Mouse (Mus musculus): ENCODE data around the gene Ranbp10. TPM values are rescaled to one million over a fixed set of nuclear protein-coding genes. Genes with fewer than 3 reads are reported as not detected.

The Ranbp10 gene
- polyA plus RNA-seq, 1 experiment from 2014 or later: 36.1 TPM

DNA sequence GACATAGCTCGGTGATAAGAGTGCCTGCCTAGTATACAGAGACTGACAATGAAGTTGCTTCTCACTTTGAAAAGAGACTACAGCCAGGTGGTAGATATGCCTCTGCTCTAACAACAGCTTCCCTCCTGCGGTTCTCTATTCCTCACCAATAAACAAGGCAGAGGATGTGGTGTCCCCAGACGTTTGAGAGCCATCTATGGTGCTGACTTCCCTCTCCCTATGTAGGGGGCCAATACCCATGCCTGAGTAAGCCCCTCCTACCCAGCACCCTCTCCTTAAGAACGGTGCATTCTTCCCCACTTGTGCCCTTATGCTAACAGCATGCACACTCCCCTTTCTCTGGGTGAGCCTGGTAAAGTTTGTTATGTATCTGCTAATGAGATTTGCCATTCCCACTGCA lies 38.2 kb downstream of the Ranbp10 start:
- H3K4me1 ChIP-seq (replicated peaks): peaks cover 58% of the 10 kb centered on the region
- no peak overlapping the region for H3K4me2 ChIP-seq
- no peak for DNase-seq
- no peaks in the 10 kb centered on the region for H3K9me3 ChIP-seq (replicated peaks)
- no peaks in the 10 kb centered on the region for H3K27me3 ChIP-seq
- H3K9ac ChIP-seq: no peak overlapping the region
- H3K36me3 ChIP-seq: peaks cover 98% of the 10 kb centered on the region
- no peak overlapping the region for H3K4me3 ChIP-seq (replicated peaks)
- WGBS (ENCODE audit: insufficient replicate concordance): 36% methylated on average over 4 of the region's 4 CpGs
- H3K27ac ChIP-seq: peak overlapping the region; percentile 53
- ATAC-seq (ENCODE audit: low read depth): no peak

DNA sequence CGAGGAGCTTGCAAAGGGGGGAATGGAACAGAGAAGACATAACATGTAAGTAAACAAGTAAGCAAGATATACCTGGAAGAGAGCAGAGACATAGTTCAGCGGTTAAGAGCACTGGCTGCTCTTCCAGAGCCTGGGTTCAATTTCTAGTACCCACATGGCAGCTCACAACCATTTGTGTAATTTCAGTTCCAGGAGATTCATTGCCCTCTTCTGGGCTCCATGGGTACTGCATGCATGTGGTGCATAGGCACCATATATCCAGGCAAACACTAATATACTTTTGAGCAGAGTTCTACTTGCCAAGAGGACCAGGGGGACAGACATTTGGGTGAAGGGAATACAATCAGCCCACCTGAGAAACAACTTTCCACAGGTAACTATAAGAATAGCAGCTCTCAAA lies 38.9 kb downstream of the Ranbp10 start:
- peaks cover 52% of the 10 kb centered on the region for H3K4me1 ChIP-seq (replicated peaks)
- H3K27ac ChIP-seq: peak overlapping the region; percentile 53
- peaks cover 98% of the 10 kb centered on the region for H3K36me3 ChIP-seq
- H3K4me2 ChIP-seq: no peak overlapping the region
- no peak overlapping the region for H3K4me3 ChIP-seq (replicated peaks)
- no peaks in the 10 kb centered on the region for H3K9me3 ChIP-seq (replicated peaks)
- WGBS (ENCODE audit: insufficient replicate concordance): 93% methylated on average over 2 of the region's 2 CpGs
- no peaks in the 10 kb centered on the region for H3K27me3 ChIP-seq
- ATAC-seq (ENCODE audit: low read depth): no peak
- no peak overlapping the region for H3K9ac ChIP-seq
- peak; percentile 59 for DNase-seq

DNA sequence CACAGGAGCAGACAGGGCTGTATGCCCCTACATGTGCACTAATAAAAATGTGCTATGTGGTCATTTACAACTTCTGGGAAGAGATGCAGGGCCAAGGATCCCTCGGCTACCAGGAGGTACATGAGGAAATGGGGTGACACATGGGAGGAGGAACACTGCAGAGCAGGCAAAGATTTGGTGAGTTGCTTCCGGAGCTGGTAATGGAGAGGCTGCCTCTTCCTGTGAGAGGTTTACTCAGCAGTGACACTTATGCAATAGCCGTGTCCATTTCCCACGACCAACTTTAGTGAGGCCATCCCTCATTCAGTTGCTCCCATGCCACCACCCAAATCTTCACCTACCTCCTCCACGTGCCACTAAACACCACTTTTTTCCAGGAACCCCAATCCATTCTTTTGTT lies 46.9 kb downstream of the Ranbp10 start:
- H3K36me3 ChIP-seq: peaks cover 98% of the 10 kb centered on the region
- H3K9ac ChIP-seq: no peak overlapping the region
- ATAC-seq (ENCODE audit: low read depth): no peak
- no peak overlapping the region for H3K27ac ChIP-seq
- no peaks in the 10 kb centered on the region for H3K9me3 ChIP-seq (replicated peaks)
- H3K4me1 ChIP-seq (replicated peaks): peaks cover 34% of the 10 kb centered on the region
- 73% methylated on average over 5 of the region's 5 CpGs for WGBS (ENCODE audit: insufficient replicate concordance)
- no peak overlapping the region for H3K4me2 ChIP-seq
- H3K4me3 ChIP-seq (replicated peaks): no peak overlapping the region
- no peak for DNase-seq
- no peaks in the 10 kb centered on the region for H3K27me3 ChIP-seq

DNA sequence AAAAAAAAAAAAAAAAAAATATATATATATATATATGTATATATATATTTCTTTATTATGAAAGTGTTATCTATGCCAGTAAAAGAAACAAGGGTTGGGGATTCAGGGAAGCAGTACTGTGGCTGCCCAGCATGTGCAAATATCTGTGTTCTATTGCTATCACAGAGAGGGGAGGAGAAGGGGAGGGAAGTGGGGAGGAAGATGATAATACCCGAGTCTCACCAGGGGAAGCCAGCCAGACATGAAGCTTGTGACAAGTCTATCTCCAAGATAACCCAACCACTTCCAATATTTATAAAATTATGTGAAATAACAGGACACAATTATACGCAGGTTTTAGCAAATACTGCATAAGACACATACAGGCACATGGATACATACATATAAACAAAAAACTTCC lies 49.3 kb downstream of the Ranbp10 start:
- Histone ChIP-seq H3K27ac (no peak overlapping the region), H3K27me3 (no peaks in the 10 kb centered on the region), H3K9ac (no peak overlapping the region), H3K4me1 (replicated peaks) (peaks cover 31% of the 10 kb centered on the region), H3K4me3 (replicated peaks) (no peak overlapping the region), H3K9me3 (replicated peaks) (no peaks in the 10 kb centered on the region), H3K4me2 (no peak overlapping the region), H3K36me3 (peaks cover 99% of the 10 kb centered on the region)
- ATAC-seq (ENCODE audit: low read depth): no peak
- WGBS (ENCODE audit: insufficient replicate concordance): 44% methylated on average over 2 of the region's 2 CpGs
- DNase-seq: no peak

DNA sequence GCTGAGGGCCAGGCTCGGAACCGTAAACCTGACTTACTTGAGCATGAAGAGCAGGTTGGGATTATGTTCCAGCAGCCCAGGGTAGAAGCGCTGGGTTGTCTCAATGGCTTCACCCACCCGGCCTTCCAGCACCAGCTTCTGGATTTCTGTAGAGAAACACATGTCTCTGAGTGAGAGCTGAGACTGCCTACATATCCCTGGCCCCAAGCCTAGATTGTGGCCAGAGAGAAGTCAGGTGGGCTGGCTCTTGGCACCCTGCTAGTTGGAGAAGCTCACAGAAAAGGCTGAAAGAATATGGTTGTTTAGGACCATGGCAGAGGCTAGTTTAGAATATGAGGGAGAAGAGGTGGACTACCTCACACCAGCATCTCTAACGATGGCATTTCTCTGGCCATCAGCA lies 52.7 kb downstream of the Ranbp10 start:
- Histone ChIP-seq H3K9ac (no peak overlapping the region), H3K4me2 (no peak overlapping the region), H3K36me3 (peaks cover 99% of the 10 kb centered on the region), H3K27ac (no peak overlapping the region), H3K27me3 (no peaks in the 10 kb centered on the region), H3K9me3 (replicated peaks) (no peaks in the 10 kb centered on the region), H3K4me3 (replicated peaks) (no peak overlapping the region), H3K4me1 (replicated peaks) (peaks cover 15% of the 10 kb centered on the region)
- no peak for DNase-seq
- WGBS (ENCODE audit: insufficient replicate concordance): 97% methylated on average over 5 of the region's 5 CpGs
- no peak for ATAC-seq (ENCODE audit: low read depth)

DNA sequence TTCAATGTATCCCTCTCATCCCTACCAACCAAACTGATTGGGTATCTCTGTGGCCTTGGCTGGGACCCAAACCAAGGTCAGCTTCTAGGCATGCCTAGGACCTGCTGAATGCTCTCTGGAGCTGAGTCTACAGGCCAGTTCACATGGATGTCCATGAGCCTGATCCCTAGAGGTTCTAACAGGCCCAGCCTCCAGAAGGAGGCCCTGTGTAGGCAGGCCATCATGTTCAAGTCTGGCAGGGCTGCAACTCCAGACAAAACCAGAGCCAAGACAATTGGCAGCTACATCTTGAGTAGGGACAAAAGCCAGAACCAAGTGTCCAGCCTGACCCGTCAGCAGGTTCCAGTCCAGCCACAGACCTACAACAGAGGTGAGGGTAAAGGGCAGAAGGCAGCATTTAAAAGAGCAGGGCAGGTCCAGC lies 53.7 kb downstream of the Ranbp10 start:
- H3K4me3 ChIP-seq (replicated peaks): no peak overlapping the region
- H3K9me3 ChIP-seq (replicated peaks): no peaks in the 10 kb centered on the region
- DNase-seq: no peak
- ATAC-seq (ENCODE audit: low read depth): no peak
- no peaks in the 10 kb centered on the region for H3K27me3 ChIP-seq
- H3K27ac ChIP-seq: no peak overlapping the region
- WGBS (ENCODE audit: insufficient replicate concordance): 97% methylated on average over 1 of the region's 1 CpGs
- H3K36me3 ChIP-seq: peaks cover 99% of the 10 kb centered on the region
- no peak overlapping the region for H3K4me2 ChIP-seq
- H3K4me1 ChIP-seq (replicated peaks): peaks cover 5% of the 10 kb centered on the region
- no peak overlapping the region for H3K9ac ChIP-seq

DNA sequence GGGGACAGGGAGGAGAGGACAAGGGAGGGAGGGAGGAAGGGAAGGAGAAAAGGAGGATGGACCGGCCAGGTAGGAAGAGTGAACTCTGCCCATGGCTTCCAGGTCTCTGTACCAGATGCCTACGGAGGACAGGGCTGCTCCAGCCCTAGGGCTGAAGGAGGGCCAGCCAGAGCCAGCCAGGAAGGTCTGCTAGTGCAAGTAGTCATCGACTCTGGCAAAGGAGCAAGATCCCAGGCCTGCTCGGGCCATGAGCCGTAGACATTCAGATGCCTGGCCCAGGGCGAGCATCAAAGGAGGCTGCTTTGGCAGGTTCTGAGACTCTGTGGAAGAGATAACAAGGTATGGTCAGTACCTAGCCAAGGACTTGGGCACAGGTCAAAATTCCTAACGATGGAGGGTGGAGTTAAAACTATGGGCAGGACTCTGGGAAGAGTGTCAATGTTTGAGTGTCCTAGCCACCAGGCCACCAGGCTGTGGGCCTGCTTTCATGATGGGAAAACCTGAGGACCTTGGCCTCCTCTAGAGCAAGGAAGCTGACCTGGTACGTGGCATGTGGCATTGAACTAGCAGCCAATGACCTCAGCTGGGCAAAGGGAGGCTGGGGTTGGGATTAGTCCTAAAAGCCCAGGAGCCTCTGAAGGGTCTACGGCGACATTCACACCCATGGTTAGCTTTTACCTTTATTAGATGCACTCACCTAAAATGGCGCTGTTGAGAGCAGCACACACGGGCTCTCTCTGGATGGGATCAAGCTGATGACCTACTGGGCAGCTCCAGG lies 55.6 kb downstream of the Ranbp10 start:
- DNase-seq (no peak), ATAC-seq (ENCODE audit: low read depth) (no peak)
- no peaks in the 10 kb centered on the region for H3K27me3 ChIP-seq
- H3K27ac ChIP-seq: 0 out of 2 replicates have a peak overlapping the region, but pooled peaks have one; percentile 11
- H3K36me3 ChIP-seq: peaks cover 93% of the 10 kb centered on the region
- H3K9me3 ChIP-seq (replicated peaks): no peaks in the 10 kb centered on the region
- H3K4me1 ChIP-seq (replicated peaks): no peaks in the 10 kb centered on the region
- no peak overlapping the region for H3K9ac ChIP-seq
- no peak overlapping the region for H3K4me2 ChIP-seq
- H3K4me3 ChIP-seq (replicated peaks): no peak overlapping the region
- 93% methylated on average over 12 of the region's 12 CpGs for WGBS (ENCODE audit: insufficient replicate concordance)

DNA sequence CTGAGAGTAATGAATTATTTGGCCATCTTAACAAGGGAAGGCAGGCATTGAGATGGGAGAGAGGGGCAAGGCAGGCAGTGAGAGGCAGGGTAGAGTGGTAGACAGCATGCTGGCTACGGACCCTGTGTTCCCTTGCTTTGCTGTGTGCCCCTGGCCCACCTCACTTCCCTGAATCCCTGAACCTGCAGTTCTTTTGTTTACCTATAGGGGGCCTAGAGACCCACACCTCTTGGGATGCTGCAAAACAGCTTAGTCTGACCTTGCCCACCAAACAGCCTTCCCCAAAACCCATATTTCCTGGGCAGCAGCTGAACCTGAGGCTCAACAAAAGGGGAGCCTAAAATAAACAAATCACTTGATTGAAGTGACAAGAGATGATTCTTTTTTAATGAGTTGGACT lies 56.5 kb downstream of the Ranbp10 start:
- Histone ChIP-seq H3K4me1 (replicated peaks) (no peaks in the 10 kb centered on the region), H3K4me3 (replicated peaks) (no peak overlapping the region), H3K4me2 (no peak overlapping the region), H3K9me3 (replicated peaks) (no peaks in the 10 kb centered on the region), H3K27ac (no peak overlapping the region), H3K9ac (no peak overlapping the region), H3K36me3 (peaks cover 83% of the 10 kb centered on the region), H3K27me3 (no peaks in the 10 kb centered on the region)
- WGBS (ENCODE audit: insufficient replicate concordance): 73% methylated on average over 1 of the region's 1 CpGs
- ATAC-seq (ENCODE audit: low read depth): no peak
- DNase-seq: no peak

DNA sequence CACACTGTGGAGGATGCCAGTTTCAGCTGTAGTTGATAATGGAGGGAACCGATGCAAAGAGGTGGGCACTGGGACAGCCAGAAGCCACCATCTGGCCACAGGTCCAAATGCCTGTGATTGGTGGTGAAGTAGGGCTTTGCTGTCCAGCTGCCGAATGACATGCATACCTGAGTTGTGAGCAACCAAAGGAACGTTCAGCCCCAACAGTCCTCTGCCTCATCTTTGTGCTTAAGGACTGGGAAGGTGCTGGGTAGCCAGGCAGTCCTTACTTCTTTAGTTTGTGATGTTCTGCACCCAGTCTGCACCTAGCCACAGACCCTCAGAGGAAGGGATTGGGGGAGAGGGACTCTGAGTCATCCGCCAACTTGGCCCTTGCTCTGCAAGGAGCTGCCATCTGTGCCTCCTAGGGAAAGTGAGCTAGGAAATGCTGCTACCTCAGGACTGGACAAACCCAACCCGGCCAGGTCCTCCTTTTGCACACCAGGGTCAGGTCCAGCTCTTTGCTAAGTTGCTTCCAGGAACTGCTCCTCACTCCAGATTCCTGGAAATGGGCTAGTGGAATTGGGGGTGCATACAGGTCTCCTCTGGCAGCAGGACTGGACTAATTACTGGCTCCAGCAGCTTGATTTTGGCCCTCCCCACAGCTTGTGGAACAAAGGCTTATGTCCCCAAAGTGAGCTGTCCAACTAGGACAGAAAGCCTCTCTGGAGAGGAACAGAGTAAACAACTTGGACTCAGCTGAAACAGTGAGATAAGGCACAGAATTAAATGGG lies 58.5 kb downstream of the Ranbp10 start:
- H3K4me2 ChIP-seq: no peak overlapping the region
- no peak overlapping the region for H3K9ac ChIP-seq
- ATAC-seq (ENCODE audit: low read depth) (no peak), DNase-seq (no peak)
- no peak overlapping the region for H3K27ac ChIP-seq
- H3K4me3 ChIP-seq (replicated peaks): no peak overlapping the region
- H3K9me3 ChIP-seq (replicated peaks): no peaks in the 10 kb centered on the region
- H3K4me1 ChIP-seq (replicated peaks): no peaks in the 10 kb centered on the region
- 92% methylated on average over 5 of the region's 5 CpGs for WGBS (ENCODE audit: insufficient replicate concordance)
- no peaks in the 10 kb centered on the region for H3K27me3 ChIP-seq
- peaks cover 64% of the 10 kb centered on the region for H3K36me3 ChIP-seq

DNA sequence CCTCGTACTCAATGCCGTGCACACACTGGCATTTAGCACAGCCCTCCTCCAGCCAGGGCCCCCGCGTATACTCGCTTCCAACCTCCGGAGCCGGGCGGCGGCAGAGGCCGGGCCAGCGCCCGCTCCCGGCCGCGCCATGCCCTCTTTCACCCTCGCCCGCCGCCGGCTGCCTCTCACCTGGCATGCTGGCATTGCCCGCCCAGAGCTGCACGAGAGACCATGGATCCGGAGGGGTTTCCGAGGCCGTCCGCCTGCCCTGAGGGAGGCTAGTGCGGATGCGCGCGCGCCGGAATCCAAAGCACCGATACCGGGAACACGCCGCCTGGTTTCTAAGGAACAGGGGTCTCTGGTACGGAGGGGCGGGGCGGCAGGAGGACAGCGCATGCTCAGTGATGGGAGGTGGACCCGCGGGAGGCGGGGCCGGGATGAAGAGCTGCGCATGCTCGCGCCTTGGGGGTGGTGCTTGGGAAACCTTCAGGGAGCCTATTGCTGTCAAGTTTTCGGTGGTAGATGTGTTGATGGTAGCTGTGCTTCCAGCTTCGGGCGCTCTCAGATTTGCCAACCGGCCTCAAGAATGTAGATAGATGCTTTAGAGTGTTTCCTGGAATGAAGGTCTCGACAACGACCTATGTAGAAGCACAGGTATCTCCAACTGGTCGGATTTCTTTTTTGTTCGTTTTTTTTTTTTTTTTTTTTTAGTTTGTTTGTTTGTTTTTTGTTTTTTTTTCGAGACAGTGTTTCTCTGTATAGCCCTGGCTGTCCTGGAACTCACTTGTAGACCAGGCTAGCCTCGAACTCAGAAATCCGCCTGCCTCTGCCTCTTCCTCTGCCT lies 68.7 kb downstream of the Ranbp10 start, which contains the start of gene Gfod2:
TSS of gene Gfod2 (minus strand) at position 388 of the 832 bp plus-strand sequence.
- no peaks in the 10 kb centered on the region for H3K9me3 ChIP-seq (replicated peaks)
- peak within 1 kb of the TSS; percentile 92 for H3K4me3 ChIP-seq (replicated peaks)
- H3K4me2 ChIP-seq: peak within 1 kb of the TSS; percentile 99
- H3K9ac ChIP-seq: peak within 1 kb of the TSS; percentile 89
- H3K27ac ChIP-seq: peak within 1 kb of the TSS; percentile 64
- H3K27me3 ChIP-seq: no peaks in the 10 kb centered on the region
- peaks cover 23% of the 10 kb centered on the region for H3K4me1 ChIP-seq (replicated peaks)
- 3% methylated on average over 57 of the region's 57 CpGs for WGBS (ENCODE audit: insufficient replicate concordance)
- no peaks in the 10 kb centered on the region; the same call in 1 of the 2 replicates for H3K36me3 ChIP-seq
- DNase-seq (peak; percentile 97), ATAC-seq (ENCODE audit: low read depth) (peak; percentile 99)

DNA sequence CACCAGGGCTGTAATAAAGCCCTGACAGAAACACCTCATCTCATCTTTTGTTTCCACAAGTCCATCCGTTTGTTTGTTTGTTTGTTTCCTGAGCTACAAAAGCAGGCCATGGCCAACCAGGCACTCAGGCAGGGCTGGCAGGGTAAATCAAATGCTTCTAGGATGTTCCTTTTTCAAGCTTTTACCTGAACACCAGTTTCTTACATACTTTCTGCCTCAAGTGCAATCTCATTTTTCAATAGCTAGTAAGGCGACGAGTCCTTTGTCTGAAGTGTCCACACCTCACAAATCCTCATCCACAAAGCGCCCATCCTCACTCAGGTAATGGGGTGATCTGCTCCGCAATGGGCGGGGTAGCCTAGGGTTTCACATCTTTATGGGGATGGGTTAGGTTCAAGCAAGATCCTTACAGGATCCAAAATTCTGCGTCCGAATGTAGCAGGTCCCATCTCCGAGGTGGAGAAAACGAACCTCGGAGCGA lies 69.3 kb downstream of the Ranbp10 start:
- 4% methylated on average over 12 of the region's 12 CpGs for WGBS (ENCODE audit: insufficient replicate concordance)
- ATAC-seq (ENCODE audit: low read depth): no peak
- DNase-seq: no peak
- peaks cover 26% of the 10 kb centered on the region for H3K4me1 ChIP-seq (replicated peaks)
- peak overlapping the region; percentile 89 for H3K9ac ChIP-seq
- H3K27me3 ChIP-seq: no peaks in the 10 kb centered on the region
- H3K4me2 ChIP-seq: peak overlapping the region; percentile 99
- no peaks in the 10 kb centered on the region for H3K9me3 ChIP-seq (replicated peaks)
- no peaks in the 10 kb centered on the region; the same call in 1 of the 2 replicates for H3K36me3 ChIP-seq
- peak overlapping the region; percentile 64 for H3K27ac ChIP-seq
- peak overlapping the region; percentile 92 for H3K4me3 ChIP-seq (replicated peaks)

Measured in liver, embryonic 13.5 days (tissue).